ENCODE assay signal across 26 mouse cellular contexts in the genomic region with DNA sequence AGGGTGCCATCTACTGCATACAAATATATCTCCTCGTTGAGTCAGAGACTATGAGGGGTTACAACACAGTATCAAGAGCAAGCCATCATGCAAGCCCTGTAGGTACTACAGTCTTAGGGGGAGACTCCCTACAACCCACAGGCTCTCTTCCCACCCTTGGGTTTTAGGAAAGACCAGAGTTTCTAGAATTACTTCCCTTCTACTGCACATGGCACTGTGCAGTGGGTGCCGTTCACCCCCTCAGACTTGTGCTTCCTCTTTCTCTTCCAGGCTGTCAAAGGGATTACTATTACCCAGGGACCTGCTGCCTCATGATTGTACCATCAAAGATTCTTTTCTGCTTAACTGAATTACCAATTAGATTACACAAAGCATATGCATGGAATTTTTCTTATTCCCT. TPM values are rescaled to one million over a fixed set of nuclear protein-coding genes. Genes with fewer than 3 reads are reported as not detected.
"Had no signal": no experiment of that assay in that cellular context is flagged by ENCODE, and none has a peak within 500 bp of the region (broad histone marks: within the 10 kb centered on the region; RNA-seq: fewer than 3 reads in every experiment).

No protein-coding gene starts in this region.

- H3K27ac ChIP-seq: gastrocnemius, adult 2 months; heart, embryonic 10.5 days; heart, embryonic 13.5 days; heart, embryonic 15.5 days; hindbrain, embryonic 13.5 days; hindbrain, embryonic 15.5 days; hindbrain, postnatal 0 days; layer of hippocampus, adult 2 months; left cerebral cortex, adult 2 months; limb, embryonic 10.5 days; limb, embryonic 12.5 days; liver, embryonic 13.5 days had no signal

- H3K4me1 ChIP-seq: heart, embryonic 10.5 days; heart, embryonic 13.5 days; heart, embryonic 15.5 days; hindbrain, embryonic 13.5 days; hindbrain, embryonic 15.5 days; limb, embryonic 10.5 days; liver, embryonic 13.5 days had no signal

- DNase-seq: gastrocnemius, adult 2 months; gastrocnemius, postnatal 10 days; gastrocnemius, postnatal 25 days; heart, adult 18-20 months; heart, postnatal 14 days; heart, postnatal 36 days; kidney, adult 18-20 months; kidney, adult 8-10 months; kidney, postnatal 10 days; kidney, postnatal 25 days; kidney, postnatal 4 days; liver; liver, embryonic 13.5 days had no signal

- H3K9me3 ChIP-seq: heart, embryonic 10.5 days; heart, embryonic 13.5 days; heart, embryonic 15.5 days; hindbrain, embryonic 13.5 days; hindbrain, embryonic 15.5 days; limb, embryonic 10.5 days; limb, embryonic 12.5 days had no signal

- H3K27me3 ChIP-seq: heart, embryonic 15.5 days; hindbrain, embryonic 13.5 days; hindbrain, embryonic 15.5 days; limb, embryonic 12.5 days; liver, embryonic 13.5 days had no signal

- H3K36me3 ChIP-seq: heart, embryonic 10.5 days; heart, embryonic 13.5 days; heart, embryonic 15.5 days; hindbrain, embryonic 13.5 days; hindbrain, embryonic 15.5 days; limb, embryonic 10.5 days; limb, embryonic 12.5 days; liver, embryonic 13.5 days had no signal

- ATAC-seq: hindbrain, postnatal 0 days; intestine, embryonic 16.5 days had no signal

- H3K9ac ChIP-seq: heart, embryonic 13.5 days; heart, embryonic 15.5 days; hindbrain, embryonic 13.5 days; hindbrain, embryonic 15.5 days; limb, embryonic 12.5 days; liver, embryonic 13.5 days had no signal

- H3K4me3 ChIP-seq: gastrocnemius, adult 2 months; heart, embryonic 10.5 days; heart, embryonic 13.5 days; heart, embryonic 15.5 days; hindbrain, embryonic 13.5 days; hindbrain, embryonic 15.5 days; layer of hippocampus, adult 2 months; left cerebral cortex, adult 2 months; limb, embryonic 10.5 days; limb, embryonic 12.5 days; liver, embryonic 13.5 days had no signal

- H3K4me2 ChIP-seq: heart, embryonic 13.5 days; heart, embryonic 15.5 days; hindbrain, embryonic 13.5 days; hindbrain, embryonic 15.5 days; limb, embryonic 12.5 days; liver, embryonic 11.5 days; liver, embryonic 13.5 days had no signal

RNA-seq across cellular contexts. Expression of gene Rbms3, which starts 16.4 kb away (rescaled TPM):
- total RNA-seq: hematopoietic stem cell, adult 5-6 weeks had no signal
